Mouse (Mus musculus) lung, embryonic 14.5 days (tissue): ENCODE measurements at regions not wholly inside any gene's neighbourhood (a gene's known extent, or its start where the extent isn't known, plus 50 kb on each side); places are given as distances from the start of the nearest gene placed in this dataset.

Source experiments
- ATAC-seq: fragments of 200-750 bp; cut with Nextera tagmentation; 2 replicates; pipeline ENCODE4 v1.8.0; 2017; ENCODE audit warnings: mild to moderate bottlenecking, moderate TSS enrichment, moderate library complexity; ENCODE audit not compliant: insufficient read depth
- DNase-seq: peaks from one replicate; pipeline ENCODE4 v3.0.0-alpha.2; 2015
- H3K27ac ChIP-seq: fragments of 300-500 bp; sonication (generic); 2 replicates; pipeline ENCODE4 v1.5.1; 2014; ENCODE audit warnings: low read depth, mild to moderate bottlenecking, moderate library complexity
- H3K27me3 ChIP-seq: fragments of 300-500 bp; sonication (generic); 2 replicates; pipeline ENCODE4 v1.6.1; 2014; ENCODE audit warnings: low read length, control low read depth; ENCODE audit not compliant: insufficient read depth
- H3K36me3 ChIP-seq: fragments of 300-500 bp; sonication (generic); 2 replicates; pipeline ENCODE4 v1.6.1; 2014; ENCODE audit warnings: control low read depth; ENCODE audit not compliant: insufficient read depth
- H3K4me1 ChIP-seq: fragments of 300-500 bp; sonication (generic); 2 replicates; pipeline ENCODE4 v1.6.1; 2014; ENCODE audit warnings: antibody characterized with exemption, control low read depth; ENCODE audit not compliant: insufficient read depth
- H3K4me2 ChIP-seq: fragments of 300-500 bp; sonication (generic); 2 replicates; pipeline ENCODE4 v1.6.1; 2014; ENCODE audit warnings: mild to moderate bottlenecking
- H3K4me3 ChIP-seq: fragments of 300-500 bp; sonication (generic); 2 replicates; pipeline ENCODE4 v1.5.1; 2014; ENCODE audit warnings: low read depth, low read length
- H3K9ac ChIP-seq: fragments of 300-500 bp; sonication (generic); 2 replicates; pipeline ENCODE4 v1.6.1; 2014
- H3K9me3 ChIP-seq: fragments of 300-500 bp; sonication (generic); 2 replicates; pipeline ENCODE4 v1.6.1; 2016; ENCODE audit warnings: low read depth, low read length, control low read depth
- CTCF ChIP-seq: IDR thresholded peaks from 2 replicates; pipeline ENCODE4 v1.5.1; 2016; ENCODE audit warnings: antibody characterized with exemption, low read depth
- WGBS: fragments of 180-500 bp; shearing (Covaris S2); extraction: QIAGEN DNeasy Blood & Tissue Kit; methylation state at CpG from one replicate; pipeline ENCODE4 v1.1.7; 2014; 5-methylcytosine and 5-hydroxymethylcytosine counted together

DNA sequence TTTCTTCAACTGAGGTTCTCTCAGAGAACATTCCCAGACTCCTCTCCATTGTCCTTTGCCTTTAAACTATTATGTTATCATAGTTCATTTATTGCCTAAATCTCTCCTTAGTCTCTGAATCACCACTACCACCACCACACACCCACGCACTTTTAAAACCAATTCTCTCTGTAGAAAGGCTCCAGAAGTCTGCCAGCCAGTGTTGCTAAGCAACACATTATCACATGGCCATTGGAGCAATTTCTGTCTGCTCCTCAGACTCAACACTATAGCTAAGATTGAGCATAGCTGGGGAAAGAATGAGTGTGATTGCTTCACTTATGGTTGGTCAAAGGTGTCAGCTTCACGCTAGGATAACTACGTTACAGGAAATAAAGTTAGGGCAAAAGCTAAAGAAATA, 59.3 kb downstream of the Trap1a start:
- Histone ChIP-seq H3K27me3 (no peaks in the 10 kb centered on the region), H3K9me3 (no peaks in the 10 kb centered on the region), H3K36me3 (no peaks in the 10 kb centered on the region), H3K4me2 (no peak overlapping the region), H3K4me3 (no peak overlapping the region), H3K27ac (no peak overlapping the region), H3K4me1 (no peaks in the 10 kb centered on the region), H3K9ac (no peak overlapping the region)
- no peak for DNase-seq
- ATAC-seq, result no peak
- no peak for TF ChIP-seq CTCF
- WGBS, result 71% methylated on average over 3 of the region's 3 CpGs

DNA sequence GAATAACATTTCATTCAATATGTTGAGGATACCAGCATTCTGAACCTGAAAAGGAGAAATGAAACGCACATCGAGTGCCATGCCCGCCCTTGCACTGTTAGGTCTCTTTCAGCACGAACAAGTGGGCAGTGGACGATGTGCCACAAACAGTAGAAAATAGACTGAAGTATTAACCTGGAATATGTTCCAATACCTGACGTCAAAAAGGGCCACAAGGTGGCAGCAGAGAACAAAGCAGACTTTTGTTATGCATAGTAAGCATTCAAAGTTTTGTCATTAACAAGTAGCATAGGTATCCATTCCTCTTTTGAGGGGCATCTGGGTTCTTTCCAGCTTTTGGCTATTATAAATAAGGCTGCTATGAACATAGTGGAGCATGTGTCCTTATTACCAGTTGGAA, 63.5 kb upstream of the D330045A20Rik start:
- H3K4me3 ChIP-seq, result no peak overlapping the region
- peak; percentile 87 for DNase-seq
- peak; percentile 71 for TF ChIP-seq CTCF
- H3K9ac ChIP-seq, result no peak overlapping the region
- H3K4me1 ChIP-seq, result no peaks in the 10 kb centered on the region
- H3K9me3 ChIP-seq, result no peaks in the 10 kb centered on the region
- no peaks in the 10 kb centered on the region for H3K27me3 ChIP-seq
- no peak overlapping the region for H3K27ac ChIP-seq
- 54% methylated on average over 6 of the region's 6 CpGs for WGBS
- H3K4me2 ChIP-seq, result no peak overlapping the region
- no peak for ATAC-seq
- H3K36me3 ChIP-seq, result no peaks in the 10 kb centered on the region

DNA sequence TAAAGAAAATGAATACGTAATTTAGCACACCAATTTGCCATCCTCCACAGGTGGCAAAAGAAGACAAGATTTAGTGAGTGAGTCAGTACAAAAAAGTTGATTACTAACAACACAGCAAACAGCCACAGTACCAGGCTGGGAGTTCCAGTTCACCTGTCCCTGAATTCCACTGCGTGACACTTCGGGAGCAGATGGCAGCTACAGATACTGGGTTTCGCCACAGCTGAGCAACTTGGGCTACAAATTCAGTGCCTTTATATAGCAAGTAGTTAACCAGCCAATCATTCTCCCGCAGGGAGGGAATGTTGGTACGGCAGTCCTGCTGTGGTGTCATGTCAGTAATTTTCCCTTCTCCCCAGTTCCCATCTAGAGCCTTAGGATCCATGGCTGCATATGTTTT, 60.3 kb upstream of the D330045A20Rik start:
- Histone ChIP-seq H3K9me3 (no peaks in the 10 kb centered on the region), H3K27me3 (no peaks in the 10 kb centered on the region), H3K4me3 (no peak overlapping the region), H3K4me1 (no peaks in the 10 kb centered on the region), H3K9ac (no peak overlapping the region), H3K4me2 (no peak overlapping the region), H3K27ac (no peak overlapping the region), H3K36me3 (no peaks in the 10 kb centered on the region)
- 72% methylated on average over 6 of the region's 6 CpGs for WGBS
- DNase-seq (no peak), ATAC-seq (no peak)
- no peak for TF ChIP-seq CTCF

DNA sequence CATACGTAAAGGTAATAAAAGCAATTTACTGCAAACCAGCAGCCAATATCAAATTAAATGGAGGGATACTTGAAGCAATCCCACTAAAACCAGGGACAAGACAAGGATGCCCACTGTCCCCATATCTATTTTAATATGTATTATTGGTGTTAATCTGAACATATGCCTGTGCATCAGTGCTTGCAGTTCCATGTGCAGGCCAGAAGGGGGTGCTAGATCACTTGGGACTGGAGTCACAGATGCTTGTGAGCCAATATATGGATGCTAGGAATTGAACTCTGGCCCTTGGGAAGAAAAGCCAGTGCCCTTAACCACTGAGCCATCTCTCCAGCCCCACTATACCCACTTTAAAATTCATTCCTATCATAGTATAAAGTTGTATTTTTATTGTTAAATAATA, 55.9 kb upstream of the D330045A20Rik start:
- Histone ChIP-seq H3K27ac (no peak overlapping the region), H3K4me1 (no peaks in the 10 kb centered on the region), H3K9ac (no peak overlapping the region), H3K36me3 (no peaks in the 10 kb centered on the region), H3K4me3 (no peak overlapping the region), H3K9me3 (no peaks in the 10 kb centered on the region), H3K27me3 (no peaks in the 10 kb centered on the region), H3K4me2 (no peak overlapping the region)
- peak; percentile 47 for TF ChIP-seq CTCF
- WGBS, result 92% methylated on average over 1 of the region's 1 CpGs
- ATAC-seq (no peak), DNase-seq (no peak)
